Mouse (Mus musculus): ENCODE measurements around the gene Farsb. TPM values are rescaled to one million over a fixed set of nuclear protein-coding genes. Genes with fewer than 3 reads are reported as not detected.

Gene Farsb
- total RNA-seq, 1 experiment from 2014 or later, result 29.2 TPM

- ATAC-seq (ENCODE audit: extremely low read depth, insufficient number of reproducible peaks, low FRiP score, poor library complexity, severe bottlenecking), result no peak
These were observed 114.9 kb downstream of the Farsb start for GRCm38 (mm10) chr1:78373836-78374235.

GRCm38 (mm10) chr1:78372316-78372715 is 116.4 kb downstream of the Farsb start:
- ATAC-seq (ENCODE audit: extremely low read depth, insufficient number of reproducible peaks, low FRiP score, poor library complexity, severe bottlenecking), result no peak

GRCm38 (mm10) chr1:78371569-78372236 is 117.0 kb downstream of the Farsb start:
- no peak for ATAC-seq (ENCODE audit: extremely low read depth, insufficient number of reproducible peaks, low FRiP score, poor library complexity, severe bottlenecking)

GRCm38 (mm10) chr1:78370121-78370520 is 118.6 kb downstream of the Farsb start:
- ATAC-seq (ENCODE audit: extremely low read depth, insufficient number of reproducible peaks, low FRiP score, poor library complexity, severe bottlenecking), result no peak

Other genes starting within 250 kb of the Farsb start
- 0.23 and 0.49 TPM in 2 replicates for gene Sgpp2, start 178.6 kb downstream of the Farsb start, total RNA-seq (2017)
- gene Mogat1, start 22.1 kb upstream of the Farsb start, total RNA-seq (2017), result 1.6 TPM in 1 of 2 replicates, not detected in the other
- not detected in 2 replicates for gene BC035947, start 23.3 kb upstream of the Farsb start, total RNA-seq (2017)
- gene Acsl3, start 168.9 kb upstream of the Farsb start, total RNA-seq (2017), result 15.5 and 20.7 TPM in 2 replicates
- 8.8 and 10.1 TPM in 2 replicates for gene Utp14b, start 169.1 kb upstream of the Farsb start, total RNA-seq (2017)